Mouse (Mus musculus) MEL (cell line): Measurements from ENCODE around the gene Picalm.

ENCODE experiments used
- CTCF ChIP-seq, 3 experiments: IDR thresholded peaks in 2 of 3; conservative IDR thresholded peaks in 1 of 3; 2 replicates each; pipeline ENCODE4 v1.5.1; 2011 to 2012; ENCODE audit warnings: low read length in 3 of 3, low read depth in 2 of 3, mild to moderate bottlenecking in 2 of 3, improper control_type of control experiment in 1 of 3, inconsistent platforms in 1 of 3, mixed read lengths in 1 of 3, moderate library complexity in 1 of 3; ENCODE audit not compliant: control insufficient read depth in 1 of 3, insufficient read depth in 1 of 3, poor library complexity in 1 of 3, severe bottlenecking in 1 of 3
- ETS1 ChIP-seq: IDR thresholded peaks from 2 replicates; pipeline ENCODE4 v1.6.1; 2012; ENCODE audit warnings: low read depth, mild to moderate bottlenecking, inconsistent platforms, low read length, improper control_type of control experiment, moderate library complexity
- GATA1 ChIP-seq: IDR thresholded peaks from 2 replicates; pipeline ENCODE4 v1.6.1; 2011; ENCODE audit warnings: low read depth, low read length, improper control_type of control experiment

DNA sequence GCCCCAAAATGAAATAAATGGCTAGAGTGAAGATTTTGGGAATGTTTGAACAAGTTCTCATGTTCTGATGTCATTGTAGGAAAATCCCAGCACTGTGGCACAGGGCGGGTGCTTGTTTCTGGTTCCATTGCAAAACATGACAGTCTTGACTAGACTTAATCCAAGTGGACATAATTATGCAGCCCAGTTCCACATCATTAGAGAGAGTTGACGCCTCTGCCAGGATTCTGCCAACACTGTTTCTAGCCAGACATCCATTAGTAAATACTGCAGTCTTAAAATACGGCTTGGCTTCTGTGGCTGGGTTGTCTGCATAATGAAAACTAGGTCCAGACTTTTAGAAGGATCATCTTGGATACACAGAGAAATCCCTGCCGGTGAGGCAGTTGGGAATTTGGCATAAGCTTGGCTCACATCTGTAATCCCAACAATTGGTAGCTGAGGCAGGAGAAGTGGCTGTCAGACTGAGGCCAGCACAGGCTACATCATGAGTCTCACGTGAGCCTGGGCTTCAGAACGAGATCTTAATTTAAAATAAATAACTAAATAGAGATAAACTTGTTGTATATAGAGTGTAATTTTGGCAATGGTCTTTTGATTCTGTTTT, 34.1 kb upstream of the Picalm start:
- TF ChIP-seq CTCF (IDR thresholded peaks at IDR 0.05 in 2 of 3, conservative IDR thresholded peaks at IDR 0.05 in 1 of 3; ENCODE audit: control insufficient read depth in 1 of 3, insufficient read depth in 1 of 3, low read depth in 2 of 3, low read length in 3 of 3, poor library complexity in 1 of 3, severe bottlenecking in 1 of 3): no peak
- no peak for TF ChIP-seq GATA1
- no peak for TF ChIP-seq ETS1
